ENCODE assay signal across 8 mouse cellular contexts in genomic region chr12:8676341-8676740, GRCm38 (mm10). TPM values are rescaled to one million over a fixed set of nuclear protein-coding genes. Genes with fewer than 3 reads are reported as not detected.
DNase-seq lines count a peak whose midpoint lies in the region; ATAC-seq and TF ChIP-seq lines count a peak whose summit lies in the region.
"Had no signal": no experiment of that assay in that cellular context is flagged by ENCODE, and none has a peak within 500 bp of the region (broad histone marks: within the 10 kb centered on the region; RNA-seq: fewer than 3 reads in every experiment).

No protein-coding gene starts in this region.

- DNase-seq in CH12.LX (ENCODE audit: extremely low read depth) (no peak), MN1 (ENCODE audit: low spot score) (no peak)
- DNase-seq in liver, postnatal 0 days = no peak
- DNase-seq in cerebellum, adult 11-12 months = no peak
- no peak for DNase-seq in gastrocnemius, postnatal 10 days

- WGBS in hindbrain, embryonic 12.5 days = 74% methylated on average over 6 of the region's 6 CpGs
- 60% methylated on average over 6 of the region's 6 CpGs for WGBS in liver, postnatal 0 days (ENCODE audit: insufficient replicate concordance)

- no peak for TF ChIP-seq EP300 in CH12.LX (IDR thresholded peaks at IDR 0.05; ENCODE audit: low read length)
- no peak for TF ChIP-seq EP300 in ES-Bruce4 (IDR thresholded peaks at IDR 0.05; ENCODE audit: insufficient read depth, low read depth, low read length)
- no peak for TF ChIP-seq EP300 in liver, postnatal 0 days (IDR thresholded peaks at IDR 0.05; ENCODE audit: low read depth)

- H3K79me2 ChIP-seq in CH12.LX (replicated peaks; ENCODE audit: control insufficient read depth, extremely low read depth, insufficient read depth, poor library complexity, severe bottlenecking) = peaks cover 62% of the 10 kb centered on the region

- peaks cover 0 to 44% of the 10 kb centered on the region in 2 experiments; a peak in 3 of 4 replicates for H3K4me1 ChIP-seq in CH12.LX (ENCODE audit: control insufficient read depth in 1 of 2, insufficient read depth in 2 of 2)
- H3K4me1 ChIP-seq in ES-Bruce4 (ENCODE audit: control insufficient read depth, insufficient read depth, low read length) = peaks cover 2% of the 10 kb centered on the region
- H3K4me1 ChIP-seq in hindbrain, embryonic 12.5 days = peaks cover 19% of the 10 kb centered on the region
- H3K4me1 ChIP-seq in liver, postnatal 0 days (ENCODE audit: insufficient read depth) = peaks cover 30% of the 10 kb centered on the region

- TF ChIP-seq RAD21 in CH12.LX (IDR thresholded peaks at IDR 0.05; ENCODE audit: low read depth, low read length) = no peak

- H3K27ac ChIP-seq in CH12.LX (ENCODE audit: insufficient read depth, low read depth) (no peak overlapping the region), ES-Bruce4 (ENCODE audit: insufficient read depth, low read length) (no peak overlapping the region)
- no peak overlapping the region for H3K27ac ChIP-seq in hindbrain, embryonic 12.5 days
- peak overlapping the region; percentile 17; the same call in 1 of the 2 replicates for H3K27ac ChIP-seq in liver, postnatal 0 days (ENCODE audit: low read depth)
- H3K27ac ChIP-seq: layer of hippocampus, adult 2 months had no signal

- H3K27me3 ChIP-seq in CH12.LX (replicated peaks) = no peaks in the 10 kb centered on the region
- H3K27me3 ChIP-seq in ES-Bruce4 (ENCODE audit: control insufficient read depth, insufficient read depth, low read length, poor library complexity, severe bottlenecking) = no peaks in the 10 kb centered on the region
- no peaks in the 10 kb centered on the region for H3K27me3 ChIP-seq in hindbrain, embryonic 12.5 days
- no peaks in the 10 kb centered on the region for H3K27me3 ChIP-seq in liver, postnatal 0 days (ENCODE audit: insufficient read depth, low read length)

- in situ Hi-C loops in CH12.LX (cut with MboI; ENCODE audit: low pct_ligation_motif_present, low pct_unique_long_range_greater_than_20kb, low sequenced_read_pairs) = no loop called here

- no peak for TF ChIP-seq POLR2A in CH12.LX (IDR thresholded peaks at IDR 0.05; ENCODE audit: low read depth, low read length)
- TF ChIP-seq POLR2A in ES-Bruce4 (IDR thresholded peaks at IDR 0.05; ENCODE audit: insufficient read depth, low read length) = no peak

- ATAC-seq in hindbrain, embryonic 12.5 days (ENCODE audit: low FRiP score) = no peak
- ATAC-seq in liver, postnatal 0 days = no peak

- peak overlapping the region; percentile 89 for H3K9ac ChIP-seq in CH12.LX (ENCODE audit: insufficient read depth, low read depth)
- peak overlapping the region; percentile 99 for H3K9ac ChIP-seq in ES-Bruce4 (ENCODE audit: low read depth, poor library complexity, severe bottlenecking)
- 0 out of 2 replicates have a peak overlapping the region, but pooled peaks have one; percentile 41 for H3K9ac ChIP-seq in hindbrain, embryonic 12.5 days
- H3K9ac ChIP-seq in liver, postnatal 0 days (replicated peaks) = 0 out of 2 replicates have a peak overlapping the region, but pooled peaks have one; percentile 0

- H3K9me3 ChIP-seq in CH12.LX (replicated peaks; ENCODE audit: low read length) (no peaks in the 10 kb centered on the region), ES-Bruce4 (replicated peaks; ENCODE audit: control insufficient read depth, insufficient read depth, low read length, poor library complexity, severe bottlenecking) (no peaks in the 10 kb centered on the region)
- H3K9me3 ChIP-seq in hindbrain, embryonic 12.5 days (replicated peaks) = no peaks in the 10 kb centered on the region
- H3K9me3 ChIP-seq in liver, postnatal 0 days (ENCODE audit: low read length) = no peaks in the 10 kb centered on the region

- no peak for TF ChIP-seq CTCF in CH12.LX (conservative IDR thresholded peaks at IDR 0.05 in 1 of 2, IDR thresholded peaks at IDR 0.05 in 1 of 2; ENCODE audit: low read depth in 2 of 2, low read length in 2 of 2)
- TF ChIP-seq CTCF in ES-Bruce4 (IDR thresholded peaks at IDR 0.05; ENCODE audit: low read depth, low read length) = no peak
- no peak for TF ChIP-seq CTCF in liver, postnatal 0 days (IDR thresholded peaks at IDR 0.05; ENCODE audit: low read depth)

- peak overlapping the region; percentile 96 for H3K4me2 ChIP-seq in CH12.LX (ENCODE audit: insufficient read depth, low read depth, poor library complexity, severe bottlenecking)
- H3K4me2 ChIP-seq in hindbrain, embryonic 12.5 days (replicated peaks) = peak overlapping the region; percentile 83
- peak overlapping the region; percentile 88 for H3K4me2 ChIP-seq in liver, postnatal 0 days (ENCODE audit: low read depth, low read length)

- dilution Hi-C loops in CH12.LX (cut with MboI; ENCODE audit: extremely low pct_ligation_motif_present, extremely low pct_unique_long_range_greater_than_20kb, low sequenced_read_pairs) = no loop called here

- peaks cover 0 to 16% of the 10 kb centered on the region in 2 experiments for H3K36me3 ChIP-seq in CH12.LX (replicated peaks in 1 of 2; ENCODE audit: control insufficient read depth in 1 of 2, insufficient read depth in 1 of 2, low read length in 1 of 2)
- H3K36me3 ChIP-seq in ES-Bruce4 (ENCODE audit: control insufficient read depth, insufficient read depth, low read length, poor library complexity, severe bottlenecking) = peaks cover 18% of the 10 kb centered on the region
- 0 out of 2 replicates have a peak, but pooled peaks cover 3% of the 10 kb centered on the region for H3K36me3 ChIP-seq in hindbrain, embryonic 12.5 days
- peaks cover 2% of the 10 kb centered on the region; the same call in 1 of the 2 replicates for H3K36me3 ChIP-seq in liver, postnatal 0 days (replicated peaks; ENCODE audit: insufficient read depth, low read length)

- peak overlapping the region in 2 of 3 experiments; percentile 10 to 83 for H3K4me3 ChIP-seq in CH12.LX (replicated peaks in 1 of 3; ENCODE audit: low read depth in 2 of 3, low read length in 2 of 3, poor library complexity in 1 of 3)
- H3K4me3 ChIP-seq in ES-Bruce4 (ENCODE audit: low read depth, low read length) = no peak overlapping the region
- H3K4me3 ChIP-seq in hindbrain, embryonic 12.5 days = peak overlapping the region; percentile 24
- H3K4me3 ChIP-seq in liver, postnatal 0 days (ENCODE audit: low read depth, low read length) = peak overlapping the region; percentile 93

TF ChIP-seq in CH12.LX, 34 proteins besides CTCF, POLR2A, EP300 and RAD21:
- TF ChIP-seq MAZ (IDR thresholded peaks at IDR 0.05; ENCODE audit: low read depth, low read length) (no peak), JUN (IDR thresholded peaks at IDR 0.05; ENCODE audit: insufficient read depth, low read depth, low read length) (no peak), ZMIZ1 (IDR thresholded peaks at IDR 0.05; ENCODE audit: low read depth, low read length) (no peak), ZKSCAN1 (IDR thresholded peaks at IDR 0.05; ENCODE audit: borderline replicate concordance, low read depth, low read length) (no peak), PAX5 (IDR thresholded peaks at IDR 0.05; ENCODE audit: low read length) (no peak), CHD2 (IDR thresholded peaks at IDR 0.05; ENCODE audit: low read length) (no peak), MYC (IDR thresholded peaks at IDR 0.05; ENCODE audit: low read depth, low read length) (no peak), NRF1 (IDR thresholded peaks at IDR 0.05; ENCODE audit: low read depth, low read length) (no peak), TBP (conservative IDR thresholded peaks at IDR 0.05; ENCODE audit: low read depth, low read length) (no peak)

RNA-seq across cellular contexts. Expression of gene Pum2, which starts 2.4 kb away (rescaled TPM):
- total RNA-seq in CH12.LX (2012; rRNA removed) (52.9 and 61.0 TPM in 2 replicates), CH12.LX (2014; rRNA removed) (90.2 and 97.5 TPM in 2 replicates)
- polyA plus RNA-seq in CH12.LX (2012; ENCODE audit: insufficient read length, low read depth) (62.7 and 75.4 TPM in 2 replicates), ES-Bruce4 (2011; ENCODE audit: insufficient read depth, insufficient read length, low read depth, missing spikeins) (204 and 210 TPM in 2 replicates)
- polyA plus RNA-seq in hindbrain, embryonic 12.5 days (2016; fragmentation: Nextera tagmentation; extraction: Ambion mirVana) = 64.0 and 65.4 TPM in 2 replicates
- polyA plus RNA-seq in liver, postnatal 0 days (2015; fragmentation: Nextera tagmentation; extraction: Ambion mirVana) = 11.7 and 11.9 TPM in 2 replicates
- total RNA-seq in gastrocnemius, postnatal 10 days (2021) = 10 to 100 TPM; 80.7 to 98.1 TPM

Comparison
In these comparisons a context has a peak if more than half of its experiments do, and no peak if none do; other contexts are left out.
1. H3K9ac ChIP-seq: peak in every context shown above with its lines; median percentile 99 in ES-Bruce4; 89 in CH12.LX; 41 in hindbrain, embryonic 12.5 days; 0 in liver, postnatal 0 days.